Mouse (Mus musculus): ENCODE results near the gene Prpf4. TPM values are rescaled to one million over a fixed set of nuclear protein-coding genes. Genes with fewer than 3 reads are reported as not detected.

The Prpf4 gene
- total RNA-seq, 2 experiments from 2014 or later: 13.3 to 15.1 TPM

DNA sequence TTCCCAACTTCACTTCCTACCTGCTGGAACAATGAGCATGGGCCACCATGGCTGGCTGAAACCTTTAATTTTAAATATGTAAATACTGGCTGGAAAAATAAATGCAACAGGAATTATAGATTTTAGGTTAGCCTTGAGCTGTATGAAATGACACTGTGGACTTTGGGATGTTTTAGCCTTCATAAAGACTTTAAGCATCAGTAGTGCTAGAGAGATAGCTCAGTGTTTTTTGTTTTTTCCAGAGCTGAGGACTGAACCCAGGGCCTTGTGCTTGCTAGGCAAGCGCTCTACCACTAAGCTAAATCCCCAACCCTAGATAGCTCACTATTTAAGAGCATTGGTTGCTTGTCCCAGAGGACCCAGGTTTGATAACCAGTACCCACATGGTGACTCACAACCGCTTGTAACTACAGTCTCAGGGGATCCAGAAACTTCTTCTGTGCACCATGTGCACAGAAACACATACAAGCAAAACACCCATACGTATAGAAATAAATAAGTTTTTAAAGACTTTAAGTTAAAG lies 28.7 kb downstream of the Prpf4 start:
- DNase-seq: no peak

DNA sequence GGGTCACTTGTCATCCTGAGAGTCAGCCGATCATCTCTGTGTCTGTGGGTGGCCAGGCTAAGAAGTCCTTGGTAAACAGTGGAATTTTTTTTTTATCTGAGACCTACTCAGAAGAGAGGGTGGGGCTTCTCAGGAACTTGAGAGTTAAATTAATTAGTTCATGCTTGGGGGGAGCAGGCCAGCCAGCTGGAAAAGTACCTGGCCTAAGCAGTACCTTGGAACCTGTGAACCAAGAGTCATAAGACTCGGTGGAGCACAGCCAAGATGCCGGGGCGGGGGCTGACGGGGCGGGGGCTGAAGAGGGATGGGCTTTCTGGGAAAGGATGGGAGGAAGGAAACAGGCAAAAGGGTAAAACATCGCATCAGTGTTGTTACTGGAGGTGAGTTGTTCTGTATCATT lies 29.3 kb downstream of the Prpf4 start:
- DNase-seq: no peak

DNA sequence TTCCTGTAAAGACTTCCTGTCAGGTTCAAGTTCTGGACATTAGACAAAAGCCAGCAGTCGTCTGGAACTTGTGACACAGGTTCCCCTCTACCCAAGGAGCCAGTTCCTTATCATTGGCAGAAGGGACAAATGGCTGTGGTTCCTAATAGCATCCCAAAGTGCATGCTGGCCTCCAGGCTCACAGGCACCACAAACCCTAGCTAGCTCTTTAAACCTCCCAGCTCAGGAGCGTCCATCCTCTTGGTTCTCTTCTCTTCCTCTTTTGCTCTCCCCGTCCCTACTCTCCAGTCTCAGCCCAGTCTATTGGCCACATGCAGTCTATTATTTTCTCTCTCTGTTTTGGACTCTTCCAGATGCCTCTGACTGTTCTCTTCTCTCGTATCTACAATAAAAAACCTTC lies 31.2 kb downstream of the Prpf4 start:
- no peak for DNase-seq

DNA sequence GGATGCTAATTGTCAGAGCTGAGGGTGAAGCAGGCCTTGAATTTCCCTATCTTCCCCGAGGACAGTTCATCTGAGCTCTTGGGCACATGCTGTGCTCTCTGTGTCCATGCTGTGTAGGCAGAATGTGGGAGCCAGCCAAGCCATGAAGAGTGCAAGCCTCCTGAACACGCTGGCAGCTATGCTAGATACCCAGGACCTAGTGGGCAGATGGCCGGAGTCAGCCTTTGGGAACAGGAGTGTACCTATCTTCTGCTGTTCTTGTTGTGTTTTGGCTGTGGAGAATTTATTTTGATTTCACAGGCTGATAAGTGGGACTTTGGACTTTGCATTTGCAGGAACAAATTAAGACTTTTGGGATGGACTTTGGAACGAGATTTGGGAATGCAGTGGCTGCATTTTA lies 31.9 kb downstream of the Prpf4 start:
- no peak for DNase-seq

DNA sequence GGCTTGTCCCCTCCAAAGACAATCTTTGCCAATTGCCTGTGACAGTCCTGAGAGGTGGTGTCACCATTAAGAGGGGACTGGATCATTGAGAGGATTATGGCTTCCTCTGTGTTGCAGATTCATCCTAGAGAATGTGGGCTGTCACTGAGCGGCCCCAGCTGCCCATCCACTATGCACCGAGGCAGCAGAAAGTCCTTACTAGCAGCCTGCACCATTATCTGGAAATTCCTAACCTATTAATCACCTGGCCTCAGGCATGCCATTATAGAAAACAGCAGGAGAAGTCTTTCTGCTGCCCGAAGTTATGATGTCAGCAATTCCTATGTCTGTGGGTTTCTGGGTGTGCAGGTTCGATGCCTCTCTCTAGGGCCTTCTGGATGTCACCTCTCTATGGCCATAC lies 32.4 kb downstream of the Prpf4 start:
- no peak for DNase-seq

DNA sequence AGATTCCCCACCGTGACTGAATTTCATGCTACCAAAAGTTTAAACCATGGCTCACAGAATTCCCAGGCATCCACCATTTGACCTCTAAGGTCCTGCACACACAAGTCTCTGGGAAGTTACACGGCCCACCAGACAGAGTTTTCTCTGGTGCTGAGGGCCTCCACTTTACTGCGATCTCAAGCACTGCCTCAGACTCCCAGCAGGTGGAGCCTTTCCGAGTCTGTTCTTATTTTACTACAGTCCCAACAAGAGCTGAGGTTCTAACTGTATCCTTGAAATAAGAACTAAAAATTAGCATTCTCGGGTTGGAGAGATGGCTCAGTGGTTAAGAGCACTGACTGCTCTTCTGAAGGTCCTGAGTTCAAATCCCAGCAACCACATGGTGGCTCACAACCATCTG lies 46.4 kb downstream of the Prpf4 start:
- no peak for DNase-seq

DNA sequence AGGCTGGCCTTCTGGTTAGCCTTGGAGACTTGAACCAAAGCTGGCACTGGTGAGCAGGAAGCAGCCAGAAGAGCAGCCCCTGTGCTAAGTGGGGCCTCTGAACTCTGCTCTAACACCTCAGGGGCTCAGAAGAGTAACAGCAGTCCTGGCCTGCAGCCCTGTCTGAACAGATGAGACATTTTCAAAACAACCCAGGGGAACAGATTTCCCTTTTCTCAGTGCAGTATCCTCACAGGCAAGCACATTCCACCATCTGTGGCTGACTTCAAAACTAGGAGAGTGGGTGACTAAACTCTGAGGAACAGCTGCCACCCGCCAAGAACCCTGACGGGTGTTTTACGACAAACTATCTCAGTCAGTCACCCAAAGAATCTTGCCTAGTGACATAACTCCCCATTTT lies 50.5 kb downstream of the Prpf4 start:
- DNase-seq: no peak

DNA sequence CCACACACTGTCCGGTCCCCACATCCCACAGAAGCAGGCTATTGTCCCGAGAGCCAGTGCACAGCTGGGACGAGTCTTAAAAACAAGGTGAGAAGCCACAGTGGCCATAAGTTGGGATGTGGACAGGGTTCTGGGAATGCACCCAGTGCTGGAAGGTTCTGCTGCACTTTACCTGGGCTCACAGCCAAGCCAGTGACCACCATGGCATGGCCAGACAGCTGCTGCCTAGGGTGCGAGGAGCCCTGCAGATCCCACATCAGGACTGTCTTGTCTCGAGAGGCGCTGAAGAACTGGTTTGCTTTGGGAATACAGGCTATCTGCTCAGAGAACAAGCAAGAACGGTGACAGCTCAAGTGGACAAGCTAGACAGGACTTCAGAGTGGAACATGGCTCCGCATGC lies 51.8 kb downstream of the Prpf4 start:
- DNase-seq: no peak

DNA sequence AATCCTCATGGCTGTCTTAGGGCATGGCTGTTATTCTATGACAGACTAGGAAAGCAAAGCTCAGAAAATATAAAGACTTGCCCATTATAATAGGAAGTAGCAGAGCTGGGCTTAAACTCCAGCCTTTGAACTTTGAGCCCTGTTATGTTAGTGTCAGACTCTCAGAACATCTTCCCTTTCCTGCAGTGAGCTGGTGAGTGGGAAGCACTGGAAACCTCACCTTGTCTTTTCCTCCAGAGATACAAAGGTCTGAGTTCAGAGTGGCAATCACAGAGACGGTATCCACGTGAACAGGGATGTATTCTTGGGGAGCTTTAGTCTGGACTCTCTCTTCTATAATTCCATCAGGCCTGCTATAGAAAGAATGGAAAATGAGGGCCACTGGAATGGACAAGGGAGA lies 54.5 kb downstream of the Prpf4 start:
- no peak for DNase-seq

DNA sequence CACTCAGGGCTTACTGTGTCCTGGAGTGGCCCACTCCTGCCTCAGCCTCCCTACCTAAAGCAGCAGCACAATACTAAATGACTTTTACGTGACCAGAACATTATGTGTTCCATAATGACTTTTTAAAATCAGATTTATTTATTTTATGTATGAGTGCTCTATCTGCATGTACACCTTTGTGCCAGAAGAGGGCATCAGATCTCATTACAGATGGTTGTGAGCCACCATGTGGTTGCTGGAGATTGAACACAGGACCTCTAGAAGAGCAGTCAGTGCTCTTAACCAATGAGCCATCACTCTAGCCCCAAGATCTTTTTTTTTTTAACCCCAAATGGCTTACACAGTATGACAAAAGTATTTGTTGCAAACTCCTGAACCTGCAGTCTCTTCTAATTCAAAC lies 59.6 kb downstream of the Prpf4 start:
- DNase-seq: no peak

DNA sequence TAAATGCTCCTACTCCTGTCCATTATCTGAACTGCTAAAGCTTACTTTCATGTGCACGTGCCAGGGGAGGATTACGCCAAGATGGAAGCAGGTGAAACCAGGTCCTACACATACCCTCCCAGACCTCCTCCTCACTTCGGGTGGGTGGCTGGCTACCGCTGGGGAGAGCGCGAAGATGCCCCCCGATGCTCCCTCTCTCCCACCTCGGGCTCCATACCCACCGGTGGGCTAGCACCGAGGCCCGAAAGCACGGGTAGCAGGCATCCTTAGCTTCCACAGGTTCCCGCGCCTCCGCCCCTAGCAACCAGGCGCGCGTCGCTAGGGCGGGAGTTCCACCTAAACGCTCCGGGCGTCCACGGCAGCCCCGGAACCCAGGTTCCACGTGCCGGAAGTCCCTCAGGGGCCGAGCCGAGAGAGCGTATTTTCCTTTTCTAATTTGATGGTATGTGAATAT lies 62.0 kb downstream of the Prpf4 start, which contains the start of gene Wdr31:
Gene Wdr31 (minus strand): TSS at position 299 of the 454 bp plus-strand sequence.
- DNase-seq: peak; percentile 53

DNA sequence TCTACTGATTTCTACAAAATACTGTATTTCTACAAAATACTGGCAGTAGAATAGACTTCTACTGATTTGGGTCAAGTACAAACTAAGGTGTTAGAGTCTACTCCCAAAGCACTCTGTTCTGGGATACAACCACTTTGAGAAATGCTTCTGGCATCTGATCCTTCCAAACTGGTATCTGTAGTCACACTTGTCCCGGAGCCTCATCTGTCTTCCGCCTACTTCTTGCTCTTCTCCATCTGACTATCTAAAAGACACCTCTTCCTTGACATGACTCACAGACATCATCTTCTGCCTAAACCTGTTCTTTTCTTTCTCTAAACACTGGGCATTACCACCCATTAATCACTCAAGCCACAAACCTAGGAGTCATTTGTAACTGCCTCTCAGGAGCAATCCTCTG lies 63.5 kb downstream of the Prpf4 start:
- DNase-seq: no peak

DNA sequence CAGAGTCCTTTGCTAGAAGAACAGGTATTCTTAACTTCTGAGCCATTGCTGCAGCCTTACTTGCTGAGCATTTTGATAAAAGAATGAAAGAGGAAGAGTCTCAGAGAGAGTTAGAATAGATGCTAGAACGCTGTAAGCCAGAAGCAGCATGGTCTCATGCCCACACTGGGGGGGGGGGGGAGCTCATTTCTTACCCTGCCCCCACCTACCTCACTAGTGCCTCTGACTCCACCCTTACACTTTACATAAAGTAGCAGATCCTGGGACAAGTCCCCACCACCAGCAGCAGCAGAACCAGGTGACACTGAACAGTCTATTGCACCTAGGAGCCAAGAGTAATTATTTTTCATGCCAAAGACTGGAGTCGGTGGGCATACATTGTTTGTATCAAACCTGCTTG lies 66.5 kb downstream of the Prpf4 start:
- DNase-seq: no peak

DNA sequence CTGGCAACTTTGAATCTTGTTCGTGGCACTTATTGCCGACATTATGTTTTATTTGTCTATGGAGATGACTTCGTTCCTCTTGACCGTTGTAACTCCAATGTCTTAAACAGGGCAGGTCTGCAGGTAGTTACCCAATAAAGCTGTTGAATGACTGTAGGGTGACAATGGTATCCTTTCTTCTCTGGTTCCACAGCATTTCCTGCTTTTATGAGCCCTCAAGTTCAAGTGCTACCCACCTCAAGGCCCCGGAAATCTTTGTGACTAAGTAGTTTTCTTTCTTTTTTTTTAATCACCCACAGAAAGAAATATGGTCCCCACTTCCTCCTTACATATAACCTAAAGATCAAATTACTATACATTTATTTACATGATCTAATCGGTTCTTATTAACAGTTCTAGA lies 67.2 kb downstream of the Prpf4 start:
- no peak for DNase-seq

Other genes starting within 250 kb of the Prpf4 start
- 1 to 10 TPM in 1 of 2 experiments, under 1 TPM in 1; 0.86 to 1.2 TPM for gene Zfp37, start 177.8 kb upstream of the Prpf4 start, total RNA-seq (2021)
- 1 to 10 TPM; 3.9 to 4.6 TPM for gene Slc31a2, start 146.2 kb upstream of the Prpf4 start, total RNA-seq (2021)
- gene Fkbp15, start 48.2 kb upstream of the Prpf4 start, total RNA-seq (2021): 10 to 100 TPM; 11.7 to 13.2 TPM
- gene Slc31a1, start 48.1 kb upstream of the Prpf4 start, total RNA-seq (2021): 10 to 100 TPM; 10.8 to 12.3 TPM
- gene Cdc26, start 155 bp upstream of the Prpf4 start, total RNA-seq (2021): 10 to 100 TPM; 40.4 to 43.7 TPM
- gene Rnf183, start 26.5 kb downstream of the Prpf4 start, total RNA-seq (2021): not detected
- gene Wdr31, start 62.1 kb downstream of the Prpf4 start, total RNA-seq (2021): not detected
- under 1 TPM; 0.15 to 0.16 TPM for gene Bspry, start 71.3 kb downstream of the Prpf4 start, total RNA-seq (2021)
- gene Hdhd3, start 94.7 kb downstream of the Prpf4 start, total RNA-seq (2021): 1 to 10 TPM; 1.7 to 2.2 TPM
- gene Alad, start 111.1 kb downstream of the Prpf4 start, total RNA-seq (2021): 10 to 100 TPM; 20.9 to 21.3 TPM
- gene Pole3, start 116.3 kb downstream of the Prpf4 start, total RNA-seq (2021): 10 to 100 TPM; 15.5 to 15.9 TPM
- under 1 TPM in 1 of 2 experiments, not detected in 1; 0.20 TPM for gene 4933430I17Rik, start 116.6 kb downstream of the Prpf4 start, total RNA-seq (2021)
- 10 to 100 TPM; 10.5 to 11.2 TPM for gene Rgs3, start 151.1 kb downstream of the Prpf4 start, total RNA-seq (2021)

All from gastrocnemius, postnatal 25 days (tissue).